Mouse (Mus musculus): ENCODE data around the gene Rbfox3.

GRCm38 (mm10) chr11:118679736-118680410, 231.5 kb downstream of the Rbfox3 start:
- TF ChIP-seq POLR2A (IDR thresholded peaks at IDR 0.05; ENCODE audit: low read depth, low read length): no peak
- TF ChIP-seq CTCF (IDR thresholded peaks at IDR 0.05; ENCODE audit: extremely low read depth, insufficient read length, insufficient replicate concordance, low read depth, low read length): no peak

All from small intestine, adult 2 months (tissue).